Mouse (Mus musculus) layer of hippocampus, adult 2 months (tissue): Measurements from ENCODE around the gene Pcsk1. TPM values are rescaled to one million over a fixed set of nuclear protein-coding genes. Genes with fewer than 3 reads are reported as not detected.

Source experiments
- DNase-seq, 2 experiments: peaks; one replicate each; pipeline ENCODE4 v3.0.0; 2022; ENCODE audit warnings: low spot score in 2 of 2
- H3K27ac ChIP-seq: fragments of 200-600 bp; 2 replicates; pipeline ENCODE4 v1.8.1; 2022
- H3K4me3 ChIP-seq: fragments of 200-600 bp; 2 replicates; pipeline ENCODE4 v1.8.1; 2022; ENCODE audit warnings: mild to moderate bottlenecking
- CTCF ChIP-seq: fragments of 200-600 bp; conservative IDR thresholded peaks from 2 replicates; pipeline ENCODE4 v1.8.1; 2022; ENCODE audit warnings: antibody characterized with exemption, mild to moderate bottlenecking, moderate library complexity
- long read RNA-seq, 2 experiments: library from polyadenylated mRNA; stranded (forward); transcript quantifications; one replicate each; pipeline ENCODE4 v2.0.0; 2021; ENCODE audit warnings: borderline mapping rate in 2 of 2
- total RNA-seq, 2 experiments: library from RNA; stranded (reverse); gene quantifications; 2 replicates each; pipeline ENCODE4 v1.2.3; 2021

The Pcsk1 gene
- 10 to 100 TPM; 14.7 to 18.3 TPM for total RNA-seq
- long read RNA-seq, experiment 1, full-length matches to known transcripts: 9 of 13 reads
- long read RNA-seq, experiment 1, partial matches to known transcripts: 4 of 13 reads
- long read RNA-seq, experiment 1, other reads (novel, unspliced or antisense): 0 of 13 reads
- long read RNA-seq, experiment 2, full-length matches to known transcripts: 15 of 21 reads
- long read RNA-seq, experiment 2, partial matches to known transcripts: 6 of 21 reads
- long read RNA-seq, experiment 2, other reads (novel, unspliced or antisense): 0 of 21 reads

DNA sequence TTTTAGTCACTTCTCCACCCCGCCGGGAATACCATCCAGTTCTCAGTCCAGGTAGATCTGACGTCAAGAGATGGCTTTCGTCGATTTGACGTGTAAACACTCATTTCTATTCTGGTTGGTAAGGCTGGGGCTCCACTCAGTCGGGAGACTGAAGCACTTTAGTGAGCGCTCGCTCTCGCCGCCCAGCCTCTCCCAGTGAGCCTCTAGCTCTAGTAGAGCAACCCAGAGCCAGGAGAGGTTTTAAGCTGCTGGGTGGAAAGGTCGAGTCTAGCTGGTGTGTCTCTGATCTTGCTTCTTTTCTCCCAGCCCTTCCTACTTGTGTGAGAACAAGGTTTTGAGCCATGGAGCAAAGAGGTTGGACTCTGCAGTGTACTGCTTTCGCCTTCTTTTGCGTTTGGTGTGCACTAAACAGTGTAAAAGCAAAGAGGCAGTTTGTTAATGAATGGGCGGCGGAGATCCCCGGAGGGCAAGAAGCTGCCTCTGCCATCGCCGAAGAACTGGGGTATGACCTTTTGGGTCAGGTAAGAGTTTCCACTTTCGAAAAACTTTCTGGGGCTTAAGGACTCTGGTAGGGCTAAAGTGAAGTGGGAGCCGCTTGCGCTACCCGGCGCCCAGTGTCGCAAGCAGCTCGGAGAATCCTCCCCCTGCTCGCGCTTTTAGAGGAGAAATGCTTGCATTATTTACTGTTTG lies at the start of gene Pcsk1:
TSS of gene Pcsk1 (plus strand) at position 106 of the 690 bp plus-strand sequence.
- no peak for TF ChIP-seq CTCF
- Histone ChIP-seq H3K27ac (peak within 1 kb of the TSS; percentile 71), H3K4me3 (peak within 1 kb of the TSS; percentile 62)
- DNase-seq: peak; percentile 26 to 47

DNA sequence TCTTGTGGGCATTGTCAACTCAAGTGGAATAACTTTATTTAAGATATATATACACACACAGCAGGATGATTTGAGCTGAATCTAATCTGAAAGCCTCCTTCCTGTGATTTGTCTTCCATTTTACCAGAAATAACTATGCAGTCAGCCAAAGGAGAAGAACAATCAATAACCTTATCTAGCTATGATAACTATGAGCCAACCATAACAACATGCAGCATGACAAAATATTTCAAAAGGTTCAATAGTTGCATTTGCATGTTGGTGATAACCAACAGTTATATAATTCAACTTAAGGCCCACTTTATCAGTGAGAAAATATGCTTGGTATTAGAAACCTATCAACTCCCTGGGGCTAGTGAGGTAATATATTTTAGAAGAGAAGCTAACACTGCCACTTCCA lies 30.8 kb upstream of the Pcsk1 start:
- H3K4me3 ChIP-seq: no peak overlapping the region
- TF ChIP-seq CTCF: no peak

DNA sequence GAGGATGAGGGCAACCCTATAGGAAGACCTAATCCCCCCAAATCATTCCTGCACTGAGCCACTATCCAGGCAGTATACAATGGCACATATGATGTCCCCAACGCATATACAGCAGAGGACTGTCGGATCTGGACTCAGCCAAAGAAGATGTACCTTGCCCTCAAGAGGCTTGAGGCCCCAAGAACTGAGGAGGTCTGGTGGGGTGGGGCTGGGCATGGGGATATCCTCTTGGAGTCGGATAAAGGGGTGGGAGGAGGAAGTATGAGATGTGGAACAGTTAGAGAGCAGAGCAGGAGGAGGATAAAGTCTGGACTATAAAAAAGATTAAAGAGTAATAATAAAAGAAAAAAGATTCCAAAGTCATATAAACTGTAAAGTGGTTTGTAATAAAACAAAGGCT lies 25.7 kb upstream of the Pcsk1 start:
- Histone ChIP-seq H3K27ac (no peak overlapping the region), H3K4me3 (no peak overlapping the region)
- no peak for DNase-seq
- no peak for TF ChIP-seq CTCF

More for the DNA sequence above, 30.8 kb upstream of the Pcsk1 start:
- no peak for DNase-seq
- H3K27ac ChIP-seq: no peak overlapping the region

DNA sequence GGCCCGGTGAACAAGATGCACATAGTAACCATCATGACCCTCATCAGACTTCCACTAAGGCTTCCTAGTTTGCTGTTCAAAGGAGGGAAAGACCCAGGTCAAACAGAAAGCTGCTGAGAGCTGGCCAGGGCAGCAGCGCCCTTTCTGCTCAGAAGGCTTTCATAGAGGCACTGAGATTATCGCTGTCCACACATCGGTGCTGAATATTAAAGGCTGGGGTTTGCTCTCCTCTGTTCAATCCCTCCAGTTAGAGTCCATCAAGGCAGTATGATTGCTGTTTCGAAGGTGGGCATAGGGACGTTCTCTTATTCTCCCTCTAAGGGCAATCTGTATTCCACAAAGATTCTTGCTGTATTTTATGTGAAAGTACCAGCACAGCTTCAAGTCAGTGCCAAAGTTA lies 1.0 kb upstream of the Pcsk1 start:
- H3K4me3 ChIP-seq: no peak overlapping the region
- no peak for DNase-seq
- no peak for TF ChIP-seq CTCF

DNA sequence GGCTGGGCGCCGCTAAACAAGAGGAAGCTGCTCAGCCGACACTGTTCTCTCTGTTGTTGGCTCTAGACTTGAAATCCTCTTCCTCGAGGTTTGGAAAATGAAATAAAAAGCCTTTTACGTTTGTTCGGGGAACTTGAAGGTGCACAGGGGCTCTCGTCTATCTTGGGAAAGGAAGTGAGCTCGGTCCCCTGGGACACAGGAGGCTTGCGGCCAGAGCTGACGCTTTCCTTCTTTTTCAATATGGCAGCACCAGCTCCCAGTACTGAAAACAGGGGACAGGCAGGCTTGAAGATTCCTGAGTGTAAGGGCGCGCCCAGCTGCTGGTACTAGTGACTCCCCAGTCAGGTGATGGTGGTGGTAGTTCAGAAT lies 769 bp downstream of the Pcsk1 start:
- no peak for DNase-seq
- no peak for TF ChIP-seq CTCF
- Histone ChIP-seq H3K4me3 (peak overlapping the region; percentile 62), H3K27ac (peak overlapping the region; percentile 71)

More for the DNA sequence above, 1.0 kb upstream of the Pcsk1 start:
- H3K27ac ChIP-seq: no peak overlapping the region

DNA sequence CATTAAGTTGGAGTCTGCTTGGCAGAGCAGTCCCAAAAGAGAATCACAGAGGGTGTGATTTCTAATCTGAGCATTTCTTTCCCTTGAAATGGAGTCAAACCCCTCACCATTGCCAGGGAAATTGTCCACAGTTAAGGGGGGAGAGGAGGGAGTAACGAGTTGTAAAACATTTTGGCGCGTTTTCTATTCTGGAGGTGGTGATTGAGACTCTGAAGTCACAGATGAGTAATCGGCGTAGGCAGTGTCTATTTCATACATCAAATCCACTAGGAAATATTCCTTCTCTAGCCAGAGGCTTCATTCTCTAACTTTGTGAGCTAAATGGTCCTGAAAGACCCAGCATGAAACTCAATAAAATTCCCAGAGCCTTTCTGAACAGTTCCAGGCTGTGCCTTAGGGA lies 1.4 kb downstream of the Pcsk1 start:
- DNase-seq: peak in 1 of 2 experiments; percentile 34
- no peak for TF ChIP-seq CTCF
- H3K27ac ChIP-seq: 0 out of 2 replicates have a peak overlapping the region, but pooled peaks have one; percentile 71
- H3K4me3 ChIP-seq: peak overlapping the region; percentile 62

DNA sequence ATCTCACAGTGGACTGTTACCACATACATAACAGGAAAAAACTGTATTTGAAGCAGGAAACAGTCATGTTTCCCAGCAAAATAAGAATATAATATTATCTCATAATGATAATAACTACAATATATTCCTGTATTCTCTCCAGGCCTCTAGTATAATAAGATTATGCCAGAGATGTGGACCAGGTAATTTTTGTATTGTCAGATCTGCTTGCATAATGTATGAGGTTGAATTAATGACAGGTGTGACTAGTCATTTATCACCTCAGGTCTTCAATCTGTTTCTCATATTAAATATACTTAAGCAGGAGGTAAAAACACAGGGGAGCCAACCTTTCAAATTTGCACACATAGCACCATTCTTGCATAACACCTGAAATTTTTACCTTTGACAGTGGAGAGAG lies 5.9 kb downstream of the Pcsk1 start:
- TF ChIP-seq CTCF: no peak
- DNase-seq: no peak
- Histone ChIP-seq H3K4me3 (no peak overlapping the region), H3K27ac (no peak overlapping the region)

DNA sequence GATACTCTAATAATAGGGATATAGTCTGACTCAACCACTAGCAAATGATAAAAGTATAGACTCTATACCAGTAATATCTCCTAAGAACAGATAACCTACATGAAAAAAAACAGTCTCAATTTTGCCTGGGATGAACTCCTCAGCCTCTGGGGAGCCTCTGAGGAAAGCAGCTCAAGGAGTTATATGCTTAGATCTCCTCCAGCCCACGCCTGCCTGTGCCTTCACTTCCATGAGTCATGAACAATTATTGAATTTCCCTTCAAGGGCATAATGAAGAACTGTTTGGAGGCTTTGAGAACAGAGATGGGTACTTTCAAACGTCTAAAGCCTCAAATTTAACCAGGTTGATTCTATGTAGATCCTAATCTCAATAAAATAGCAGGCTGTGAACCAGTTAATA lies 23.5 kb downstream of the Pcsk1 start:
- H3K27ac ChIP-seq: peak overlapping the region; percentile 43; the same call in 1 of the 2 replicates
- peak in 1 of 2 experiments; percentile 6 for DNase-seq
- no peak for TF ChIP-seq CTCF
- no peak overlapping the region for H3K4me3 ChIP-seq

DNA sequence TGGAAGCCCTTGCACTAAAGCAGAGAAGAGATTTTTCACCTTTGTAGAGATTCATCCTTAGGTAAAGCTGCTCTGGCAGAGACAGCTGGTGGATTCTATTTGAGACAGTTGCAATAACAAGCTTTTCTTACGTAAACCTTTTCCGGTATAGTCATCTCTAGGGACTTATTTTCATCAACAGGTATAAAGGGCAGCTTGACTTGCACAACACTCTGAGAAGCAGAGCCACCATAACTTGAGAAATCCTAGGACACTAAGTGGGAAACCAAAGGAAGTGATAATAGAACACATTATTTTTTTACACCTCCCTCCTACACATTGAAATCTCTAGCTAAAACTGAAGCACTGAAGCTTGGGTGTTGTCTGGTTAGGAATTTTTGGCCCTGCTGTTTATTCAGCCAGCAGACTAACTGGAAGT lies 24.4 kb downstream of the Pcsk1 start:
- DNase-seq: peak in 1 of 2 experiments; percentile 1

DNA sequence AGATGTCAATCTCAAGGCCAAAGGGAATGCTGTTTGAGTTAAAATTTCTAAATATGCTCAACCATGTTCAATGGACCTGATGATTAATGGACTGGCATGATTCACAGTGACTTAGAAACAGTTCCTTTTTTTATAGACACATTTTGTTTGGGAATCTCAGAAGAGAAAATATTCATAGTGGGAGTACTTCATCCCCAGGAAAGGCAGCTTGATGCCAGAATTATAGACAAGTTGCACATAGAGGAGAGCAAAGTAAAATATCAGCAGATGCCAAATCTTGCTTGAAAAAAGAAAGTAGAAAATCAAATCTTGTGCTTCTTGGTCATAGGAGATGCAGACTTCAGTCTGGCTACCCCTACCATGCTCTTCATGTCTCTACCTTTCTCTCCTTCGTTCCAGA lies 25.2 kb downstream of the Pcsk1 start:
- Histone ChIP-seq H3K4me3 (no peak overlapping the region), H3K27ac (peak overlapping the region; percentile 36; the same call in 1 of the 2 replicates)
- peak in 1 of 2 experiments; percentile 23 for DNase-seq
- TF ChIP-seq CTCF: no peak

More for the DNA sequence above, 24.4 kb downstream of the Pcsk1 start:
- Histone ChIP-seq H3K4me3 (no peak overlapping the region), H3K27ac (peak overlapping the region; percentile 43; the same call in 1 of the 2 replicates)
- no peak for TF ChIP-seq CTCF

DNA sequence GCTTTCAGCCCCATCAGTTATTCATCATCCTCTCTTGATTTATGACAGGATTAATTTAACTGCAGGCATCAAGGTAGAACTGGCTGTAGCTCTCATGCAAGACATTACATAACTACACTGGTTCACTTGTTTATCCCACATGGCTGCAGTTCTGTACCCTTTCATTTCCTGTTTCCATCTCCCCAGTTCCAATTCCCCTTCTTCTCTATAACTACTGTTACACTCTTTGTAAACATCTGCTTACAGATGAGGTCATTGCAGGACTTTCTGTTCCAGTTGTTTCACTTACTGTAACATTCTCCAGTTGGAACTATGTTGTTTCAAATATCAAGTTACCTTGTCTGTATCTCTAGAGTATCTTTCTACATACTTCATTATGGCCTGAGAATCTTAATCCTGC lies 46.2 kb downstream of the Pcsk1 start:
- no peak for TF ChIP-seq CTCF
- Histone ChIP-seq H3K4me3 (no peak overlapping the region), H3K27ac (no peak overlapping the region)
- no peak for DNase-seq

DNA sequence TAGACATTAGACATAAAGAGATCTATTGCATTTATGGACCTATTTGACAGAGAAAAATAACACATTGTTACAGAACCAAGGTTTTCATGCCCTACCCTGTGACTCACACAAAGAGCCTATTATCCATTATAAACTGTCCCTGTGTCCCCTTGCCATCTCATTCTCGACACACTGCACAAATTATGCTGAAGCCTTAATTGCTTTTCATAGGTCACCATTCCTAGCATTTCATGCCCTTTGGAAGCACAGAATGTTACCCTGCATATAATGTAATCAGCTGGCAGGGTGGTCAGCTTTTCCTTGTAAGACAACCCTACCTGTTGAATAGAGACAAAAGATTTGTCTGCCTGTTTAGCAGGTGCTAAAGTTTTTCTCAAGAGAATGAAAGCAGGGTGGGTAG lies 71.0 kb downstream of the Pcsk1 start:
- no peak for DNase-seq
- Histone ChIP-seq H3K4me3 (no peak overlapping the region), H3K27ac (no peak overlapping the region)
- no peak for TF ChIP-seq CTCF

DNA sequence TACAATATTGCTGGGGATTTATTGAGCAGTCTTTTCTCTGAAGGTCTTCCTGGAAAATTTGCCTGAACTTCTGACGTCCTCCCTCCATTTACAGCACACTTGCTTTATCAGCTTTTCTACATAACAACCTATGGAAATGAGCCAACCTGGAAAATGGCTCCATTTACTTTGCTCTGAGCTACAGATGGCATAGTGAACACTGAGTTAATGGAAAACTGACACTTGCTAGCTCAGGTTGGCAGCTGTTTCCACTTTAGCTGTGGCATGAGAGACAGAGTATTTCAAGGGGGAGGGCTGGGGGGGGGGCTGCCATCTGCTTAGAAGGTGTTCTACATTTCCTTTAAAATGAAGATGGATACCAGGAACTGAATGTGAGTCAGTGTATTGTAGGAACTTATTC lies 73.8 kb downstream of the Pcsk1 start:
- no peak overlapping the region for H3K27ac ChIP-seq
- DNase-seq: peak; percentile 19 to 32
- no peak for TF ChIP-seq CTCF
- no peak overlapping the region for H3K4me3 ChIP-seq
